Mouse (Mus musculus) neutrophil, adult 5-6 weeks (primary cell): ENCODE data around the gene Ltbp2. TPM values are rescaled to one million over a fixed set of nuclear protein-coding genes. Genes with fewer than 3 reads are reported as not detected.

Source experiments
- ATAC-seq: fragments of 151-379, 151-347 bp; 2 replicates; pipeline ENCODE4 v1.8.0; 2017; ENCODE audit warnings: mild to moderate bottlenecking, moderate TSS enrichment; ENCODE audit not compliant: insufficient number of reproducible peaks, poor library complexity, low FRiP score, severe bottlenecking; ENCODE audit errors: extremely low read depth
- total RNA-seq: library from RNA; stranded (forward); fragments of 200-1000 nt; gene quantifications from 2 replicates; pipeline ENCODE4 v1.2.3, GENCODE M21; 2017

Ltbp2 gene
- total RNA-seq, 1 experiment from 2014 or later = 0.12 TPM

DNA sequence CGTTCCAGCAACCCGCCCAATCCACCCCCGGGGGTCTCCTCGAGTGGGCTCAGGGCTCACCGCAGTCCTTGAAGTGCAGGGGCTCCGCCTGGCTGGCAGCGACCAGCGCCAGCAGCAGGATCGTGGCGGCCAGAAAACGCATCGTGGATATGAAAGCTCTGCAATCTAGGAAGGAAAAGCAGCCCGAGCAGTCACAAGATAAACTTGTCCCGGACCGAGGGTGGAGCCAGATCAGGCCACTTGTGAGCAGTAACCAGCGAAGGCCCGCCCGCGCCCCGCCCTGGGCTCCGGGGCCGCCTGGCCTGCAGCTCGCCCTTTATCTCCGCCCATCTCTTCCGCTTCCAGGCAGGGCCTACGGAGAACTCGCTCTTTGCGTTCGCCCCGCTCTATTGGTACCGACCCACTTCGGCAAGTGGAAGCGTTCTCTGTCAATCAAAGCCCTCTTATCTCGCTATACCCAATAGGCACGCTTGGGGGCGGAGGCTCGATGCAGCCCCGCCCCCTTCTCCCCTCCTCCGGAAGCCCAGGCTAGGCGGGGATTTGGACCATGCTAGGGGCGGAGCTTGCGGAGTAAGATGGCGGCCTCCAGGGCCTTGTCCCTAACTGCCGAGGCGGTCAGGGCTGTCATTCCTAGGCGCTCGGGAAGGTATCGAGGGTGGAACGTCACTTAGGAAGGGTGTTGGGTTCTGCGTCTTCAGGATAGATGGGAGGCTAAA lies 103.4 kb downstream of the Ltbp2 start, which contains the start of the genes Npc2 and Isca2:
Gene Npc2, minus strand, starts transcription at position 427 of the 716 bp plus-strand sequence.
Gene Isca2, plus strand, starts transcription at position 526 of the 716 bp plus-strand sequence.
- peak; percentile 97 for ATAC-seq

- ATAC-seq = no peak
These were observed 104.3 kb downstream of the Ltbp2 start for GRCm38 (mm10) chr12:84771981-84772520.

DNA sequence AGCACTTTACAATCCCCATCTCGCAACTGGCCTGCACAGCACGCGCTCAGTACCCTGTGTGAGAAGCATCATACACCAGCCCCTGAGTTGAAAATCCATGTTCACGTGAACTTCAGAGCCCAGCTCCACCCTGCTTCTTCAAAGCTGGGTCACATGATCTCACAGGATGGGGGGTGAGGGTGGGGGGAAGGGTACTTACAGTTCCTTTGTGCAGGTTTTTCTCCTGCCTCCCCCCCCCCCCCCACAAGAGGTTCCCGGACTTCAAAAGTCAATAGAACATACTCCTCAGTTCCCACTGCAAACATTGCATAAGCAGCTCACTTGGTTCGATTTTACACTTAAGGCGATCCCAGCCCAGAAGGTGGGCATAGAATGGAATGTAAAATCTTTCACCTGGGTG lies 106.7 kb downstream of the Ltbp2 start:
- ATAC-seq = no peak

DNA sequence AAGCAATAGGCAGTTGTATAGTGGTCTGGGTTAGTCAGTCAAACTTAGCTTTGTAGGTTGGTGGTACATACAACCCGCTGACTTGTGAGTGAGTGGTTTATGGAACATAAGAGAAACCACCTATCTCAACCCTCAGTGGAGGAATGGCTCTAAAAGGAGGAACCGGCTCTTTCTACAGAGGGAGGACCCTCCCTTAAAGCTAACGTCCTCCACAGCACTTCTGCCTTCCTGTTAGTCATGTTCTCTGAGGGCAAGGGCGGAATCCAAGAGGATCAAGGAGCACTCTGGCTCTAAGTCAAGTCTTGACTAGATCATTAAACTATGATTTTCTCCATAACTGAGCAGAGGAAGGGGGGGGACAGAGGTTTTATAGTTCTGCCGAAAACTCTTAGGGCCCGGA lies 108.8 kb downstream of the Ltbp2 start:
- no peak for ATAC-seq

- ATAC-seq = no peak
These were observed 110.1 kb downstream of the Ltbp2 start for GRCm38 (mm10) chr12:84766113-84766735.

DNA sequence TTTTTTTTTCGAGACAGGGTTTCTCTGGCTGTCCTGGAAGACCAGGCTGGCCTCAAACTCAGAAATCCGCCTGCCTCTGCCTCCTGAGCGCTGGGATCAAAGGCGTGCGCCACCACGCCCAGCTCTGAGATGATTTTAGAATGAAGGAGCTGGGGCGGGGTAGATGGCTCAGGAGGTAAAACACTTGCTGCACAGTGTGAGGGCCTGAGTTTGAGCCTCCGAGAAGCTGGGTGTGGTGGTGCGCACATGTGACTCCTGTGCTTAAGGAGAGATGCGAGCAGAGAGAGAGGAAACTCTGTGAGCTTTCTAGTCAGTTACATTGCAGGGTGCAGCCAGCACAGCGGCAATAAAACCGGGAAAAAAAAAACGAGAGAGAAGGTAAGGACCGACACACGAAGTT lies 110.8 kb downstream of the Ltbp2 start:
- no peak for ATAC-seq

- ATAC-seq = no peak
These were observed 111.6 kb downstream of the Ltbp2 start for GRCm38 (mm10) chr12:84764756-84765155.

DNA sequence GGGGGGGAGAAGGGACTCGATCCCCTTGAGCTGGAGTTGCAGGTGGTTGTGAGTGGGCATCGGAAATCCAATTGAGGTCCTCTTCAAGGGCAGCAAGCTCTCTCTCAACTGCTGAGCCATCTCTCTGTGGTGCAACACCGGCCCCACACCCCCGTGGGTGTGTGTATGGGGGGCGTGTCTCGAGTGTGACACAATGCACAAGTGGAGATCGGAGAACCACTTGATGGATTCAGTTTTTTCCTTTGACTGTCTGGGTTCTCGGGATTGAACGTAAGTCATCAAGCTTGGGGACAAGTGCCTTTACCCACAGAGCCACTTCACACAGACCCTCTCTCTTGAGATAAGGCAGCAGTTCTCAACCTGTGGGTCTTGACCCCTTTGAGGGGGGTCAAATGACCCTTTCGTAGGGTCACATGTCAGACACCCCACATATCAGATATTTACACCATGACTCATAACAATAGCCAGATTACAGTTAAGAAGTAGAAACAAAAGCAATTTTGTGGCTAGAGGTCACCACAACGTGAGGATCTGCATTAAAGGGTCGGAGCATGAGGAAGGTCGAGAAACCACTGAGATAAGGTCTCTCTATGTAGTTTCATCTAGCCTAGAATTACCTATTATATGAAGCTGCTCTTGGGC lies 112.6 kb downstream of the Ltbp2 start:
- no peak for ATAC-seq

GRCm38 (mm10) chr12:84762532-84762931 lies 113.8 kb downstream of the Ltbp2 start:
- ATAC-seq = peak; percentile 34; the same call in 1 of the 2 replicates

- ATAC-seq = no peak
These were observed 117.3 kb downstream of the Ltbp2 start for GRCm38 (mm10) chr12:84759063-84759462.

GRCm38 (mm10) chr12:84756016-84756415 lies 120.3 kb downstream of the Ltbp2 start:
- ATAC-seq = no peak

GRCm38 (mm10) chr12:84755008-84755695 lies 121.2 kb downstream of the Ltbp2 start:
- ATAC-seq = peak; percentile 54

- no peak for ATAC-seq
These were observed 124.0 kb downstream of the Ltbp2 start for GRCm38 (mm10) chr12:84752131-84752977.

DNA sequence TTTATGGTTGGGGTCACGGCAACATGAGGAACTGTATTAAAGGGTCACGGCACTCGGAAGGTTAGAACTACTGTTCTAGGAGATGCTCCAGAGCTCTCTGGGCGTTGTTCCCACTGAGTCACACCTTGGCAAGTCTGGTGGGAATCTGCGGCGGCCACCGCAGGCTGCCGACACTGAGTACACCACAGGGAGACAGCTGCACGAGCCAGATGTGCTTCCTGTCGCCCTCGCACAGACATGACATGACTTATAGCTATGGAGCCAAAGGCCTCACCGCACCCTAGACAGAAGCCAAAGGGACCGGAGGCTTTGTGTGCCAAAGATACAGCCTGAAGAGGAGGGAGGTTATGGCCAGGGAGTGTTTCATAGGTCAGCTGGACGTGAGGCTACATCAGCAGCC lies 125.7 kb downstream of the Ltbp2 start:
- ATAC-seq = no peak

- no peak for ATAC-seq
These were observed 128.2 kb downstream of the Ltbp2 start for GRCm38 (mm10) chr12:84748134-84748533.

DNA sequence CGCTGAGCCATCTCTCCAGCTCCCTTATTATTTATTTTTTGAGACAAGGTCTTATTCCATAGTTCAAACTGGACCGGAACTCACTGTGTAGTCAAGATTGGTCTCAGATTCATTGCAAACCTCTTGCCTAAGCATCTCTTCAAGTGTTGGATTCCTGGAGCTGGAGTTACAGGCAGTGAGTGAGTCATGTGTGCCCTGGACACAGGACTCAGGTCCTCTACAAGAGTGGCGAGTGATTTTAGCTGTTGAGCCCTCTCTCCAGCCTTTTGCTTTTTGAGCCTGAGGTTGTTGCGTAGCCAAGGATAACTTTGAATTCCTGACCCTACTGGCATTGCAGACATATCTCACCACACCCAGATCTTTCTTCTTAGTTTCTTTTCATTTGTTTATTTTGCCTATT lies 130.6 kb downstream of the Ltbp2 start:
- no peak for ATAC-seq

- no peak for ATAC-seq
These were observed 132.8 kb downstream of the Ltbp2 start for GRCm38 (mm10) chr12:84743496-84743895.

DNA sequence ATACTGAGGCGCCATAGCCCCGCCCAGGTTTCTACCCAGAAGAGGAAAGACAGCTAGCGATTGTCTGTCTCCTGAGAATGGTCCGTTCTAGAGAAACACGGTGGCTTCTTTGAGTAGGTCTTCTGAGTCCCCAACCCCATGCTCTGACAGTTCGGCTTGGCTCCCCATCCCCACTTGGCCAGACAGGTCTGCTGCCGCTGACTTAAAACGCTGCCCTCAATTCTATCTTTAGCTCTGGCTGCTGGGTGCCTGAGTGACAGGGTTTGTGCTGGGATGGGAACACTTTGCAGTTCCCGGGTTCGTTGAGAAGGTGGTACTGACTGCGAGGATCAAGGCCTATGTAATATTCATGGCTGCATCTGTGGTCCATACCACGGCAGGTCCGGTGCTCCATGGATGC lies 143.0 kb downstream of the Ltbp2 start:
- no peak for ATAC-seq
